Mouse (Mus musculus) embryo, embryonic 11.5 days (tissue): ENCODE measurements around the gene D430041D05Rik.

Experiments
- DNase-seq: peaks from one replicate; pipeline ENCODE4 v3.0.0-alpha.2; 2012; ENCODE audit warnings: low read depth, low spot score

The D430041D05Rik gene

DNA sequence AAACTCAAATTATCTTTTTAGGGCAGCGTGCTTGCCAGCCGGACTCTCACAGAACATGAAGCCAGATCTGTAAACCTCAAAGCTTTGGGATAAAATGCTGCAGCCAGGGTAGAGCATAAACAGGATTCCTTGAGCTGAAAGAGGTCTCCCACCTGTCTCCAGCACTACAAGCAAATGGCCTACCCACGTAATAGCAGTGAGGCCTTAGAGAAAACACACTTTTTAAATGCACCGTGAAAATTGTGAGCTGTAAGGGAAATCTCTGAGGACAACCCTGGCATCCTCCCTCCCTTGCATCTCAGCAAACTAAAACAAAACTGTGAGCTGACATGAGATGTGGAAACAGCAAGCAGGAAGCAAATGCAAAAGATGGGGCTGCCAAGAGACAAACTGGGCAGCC, 253.0 kb downstream of the D430041D05Rik start:
- DNase-seq = no peak

DNA sequence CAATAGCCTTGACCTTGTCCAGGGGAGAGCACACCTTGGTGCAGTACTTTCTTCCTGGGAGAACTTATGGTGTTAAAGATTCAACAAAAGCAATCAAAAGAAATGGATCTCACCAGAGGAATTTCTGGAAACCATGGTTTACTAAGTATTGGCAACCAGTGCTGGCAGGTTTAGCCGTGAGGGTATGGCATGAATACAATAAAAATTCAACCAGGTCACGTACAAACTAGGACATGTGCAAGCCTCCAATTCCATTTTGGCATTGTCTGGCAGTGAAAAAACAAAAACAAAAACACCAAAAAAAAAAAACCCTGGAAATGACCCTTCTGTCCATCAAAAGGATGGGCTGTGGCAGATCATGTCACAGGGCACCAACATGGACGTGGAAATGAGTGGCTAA, 256.9 kb downstream of the D430041D05Rik start:
- DNase-seq = no peak

GRCm38 (mm10) chr2:104153345-104153744, 257.5 kb downstream of the D430041D05Rik start:
- DNase-seq = no peak

GRCm38 (mm10) chr2:104150608-104151397, 260.0 kb downstream of the D430041D05Rik start:
- no peak for DNase-seq

GRCm38 (mm10) chr2:104147910-104148561, 262.8 kb downstream of the D430041D05Rik start:
- DNase-seq = no peak

GRCm38 (mm10) chr2:104145983-104146382, 264.8 kb downstream of the D430041D05Rik start:
- no peak for DNase-seq

DNA sequence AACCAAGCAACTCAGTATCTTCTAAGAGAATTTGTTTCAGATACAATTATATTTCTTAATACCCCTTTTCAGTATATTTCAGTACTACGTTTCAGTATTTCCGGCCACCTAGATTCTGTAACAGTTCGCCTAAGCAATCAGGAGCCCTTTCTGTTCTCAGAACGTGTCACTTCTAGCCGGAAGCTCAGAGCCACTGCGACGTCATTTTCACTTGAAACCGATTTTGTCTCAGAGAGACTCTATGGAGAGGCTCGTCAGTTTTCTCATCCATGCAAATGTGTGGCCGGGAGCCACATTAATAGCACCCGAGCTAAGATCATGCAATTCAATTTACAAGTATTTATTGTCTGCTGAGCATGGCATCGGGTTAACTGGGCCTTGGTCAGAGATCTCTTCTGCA, 266.8 kb downstream of the D430041D05Rik start:
- no peak for DNase-seq

- no peak for DNase-seq
Observed at GRCm38 (mm10) chr2:104142140-104142539, 268.7 kb downstream of the D430041D05Rik start.

GRCm38 (mm10) chr2:104135920-104136319, 274.9 kb downstream of the D430041D05Rik start:
- no peak for DNase-seq

DNA sequence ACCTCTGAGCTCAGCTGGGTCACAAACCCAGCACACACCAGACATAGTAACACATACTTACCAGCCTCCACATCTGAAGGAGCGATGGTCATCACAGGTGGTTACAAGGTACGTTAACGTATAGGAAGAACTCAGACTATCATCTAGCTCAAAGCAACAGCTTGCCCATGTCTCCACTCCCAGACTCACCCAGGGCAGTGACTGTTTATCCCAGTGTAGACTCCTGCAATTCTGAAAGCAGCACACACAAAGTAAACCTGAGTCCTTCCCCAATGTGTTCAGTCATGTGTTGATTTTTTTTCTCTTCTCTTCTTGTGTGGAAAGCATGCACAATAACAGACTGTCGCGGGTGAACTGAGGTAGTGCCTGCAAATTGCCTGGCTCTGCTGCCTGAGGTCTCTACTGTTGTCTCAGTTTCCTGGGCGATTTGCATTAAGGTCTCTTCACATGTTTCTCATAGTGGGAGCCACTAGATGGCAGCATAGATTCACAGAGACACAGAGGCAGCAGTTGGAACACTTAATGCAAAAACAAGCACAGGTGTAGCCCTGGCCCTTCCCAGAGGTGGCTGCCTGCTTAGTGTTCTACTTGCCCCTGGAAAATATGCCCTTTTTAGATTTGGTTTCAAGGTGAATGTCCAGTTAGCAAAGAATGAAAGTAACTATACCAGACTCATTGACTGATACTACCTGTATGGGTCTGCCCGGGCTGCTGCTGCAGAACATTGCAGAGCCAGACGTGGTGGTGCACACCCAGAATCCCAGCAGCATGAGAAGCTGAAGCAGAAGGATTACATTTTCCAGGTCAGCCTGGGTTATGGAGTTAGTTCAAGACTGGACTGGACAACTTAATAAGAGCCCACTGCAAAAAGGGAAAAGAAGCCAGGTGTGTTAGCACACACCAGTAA, 276.4 kb downstream of the D430041D05Rik start:
- DNase-seq = peak; percentile 81

DNA sequence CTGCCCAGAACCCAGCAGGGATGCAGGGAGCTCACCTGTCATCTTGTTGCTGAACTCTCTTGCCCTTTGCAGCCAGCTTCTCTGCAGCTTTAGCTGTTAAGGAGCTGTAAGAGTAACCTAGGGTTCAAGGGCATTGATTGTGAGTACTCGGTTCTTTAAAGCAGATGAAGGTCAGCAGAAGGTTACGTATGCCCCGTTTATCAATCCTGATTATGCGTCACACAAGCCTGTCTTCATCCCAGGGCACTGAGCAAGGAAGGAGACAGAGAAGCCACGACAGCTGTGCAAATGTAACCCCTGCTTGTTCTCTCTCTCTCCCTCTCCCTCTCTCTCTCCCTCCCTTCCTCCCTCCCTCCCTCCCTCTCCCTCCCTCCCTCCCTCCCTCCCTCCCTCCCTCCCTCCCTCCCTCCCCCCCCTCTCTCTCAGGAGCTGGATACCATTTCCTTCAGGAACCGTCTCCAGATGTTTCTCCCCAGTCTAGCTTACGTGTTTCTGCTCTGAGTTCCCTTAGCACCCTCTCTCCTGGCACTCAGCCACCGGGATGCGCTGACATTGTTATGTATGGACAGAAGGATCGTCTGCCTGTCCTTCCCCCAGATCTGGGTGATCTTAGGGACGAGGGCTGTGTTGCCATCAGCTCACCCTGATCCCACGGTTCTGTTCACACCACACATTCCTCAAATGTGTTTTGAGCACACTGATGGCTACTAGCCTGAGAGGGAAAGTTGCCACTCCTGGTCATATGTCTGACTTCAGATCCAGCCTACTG, 277.6 kb downstream of the D430041D05Rik start:
- DNase-seq = no peak

GRCm38 (mm10) chr2:104132266-104132859, 278.4 kb downstream of the D430041D05Rik start:
- DNase-seq = no peak

DNA sequence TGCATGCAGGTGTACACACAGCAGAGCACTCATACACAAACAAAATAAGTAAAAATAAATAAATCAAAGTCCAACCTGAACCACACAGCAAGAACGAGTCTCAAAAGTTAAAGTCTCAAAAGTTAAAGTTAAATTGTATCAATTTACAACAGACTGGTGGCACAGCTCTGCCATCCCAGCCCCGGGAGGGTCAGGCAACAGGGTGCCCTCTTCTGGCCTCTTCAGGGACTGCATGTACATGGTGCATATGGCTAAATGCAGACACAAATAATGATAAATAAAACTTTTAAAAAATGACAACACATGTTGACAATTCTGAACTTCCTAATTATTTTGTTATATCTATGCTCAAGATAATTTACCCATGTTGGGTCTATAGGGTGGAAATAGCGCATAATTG, 279.8 kb downstream of the D430041D05Rik start:
- no peak for DNase-seq

DNA sequence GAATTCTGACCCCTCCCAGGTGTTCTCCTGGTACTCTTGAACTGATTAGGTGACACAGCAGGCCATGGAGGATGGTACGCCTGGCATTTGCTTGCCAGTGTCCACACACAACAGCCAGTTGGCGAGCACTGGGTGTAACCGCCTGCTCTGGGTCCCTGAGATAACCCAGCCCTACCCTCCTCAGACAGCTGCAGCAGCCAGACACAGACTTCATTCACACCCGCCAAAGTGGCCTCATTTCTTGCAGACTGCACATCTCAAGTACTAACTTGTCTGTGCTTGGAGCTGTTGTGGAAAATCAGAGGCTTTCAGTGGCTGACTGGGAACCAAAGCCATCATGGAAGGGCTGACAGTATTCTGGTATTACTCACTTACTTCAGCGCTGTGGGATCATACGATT, 280.6 kb downstream of the D430041D05Rik start:
- no peak for DNase-seq

DNA sequence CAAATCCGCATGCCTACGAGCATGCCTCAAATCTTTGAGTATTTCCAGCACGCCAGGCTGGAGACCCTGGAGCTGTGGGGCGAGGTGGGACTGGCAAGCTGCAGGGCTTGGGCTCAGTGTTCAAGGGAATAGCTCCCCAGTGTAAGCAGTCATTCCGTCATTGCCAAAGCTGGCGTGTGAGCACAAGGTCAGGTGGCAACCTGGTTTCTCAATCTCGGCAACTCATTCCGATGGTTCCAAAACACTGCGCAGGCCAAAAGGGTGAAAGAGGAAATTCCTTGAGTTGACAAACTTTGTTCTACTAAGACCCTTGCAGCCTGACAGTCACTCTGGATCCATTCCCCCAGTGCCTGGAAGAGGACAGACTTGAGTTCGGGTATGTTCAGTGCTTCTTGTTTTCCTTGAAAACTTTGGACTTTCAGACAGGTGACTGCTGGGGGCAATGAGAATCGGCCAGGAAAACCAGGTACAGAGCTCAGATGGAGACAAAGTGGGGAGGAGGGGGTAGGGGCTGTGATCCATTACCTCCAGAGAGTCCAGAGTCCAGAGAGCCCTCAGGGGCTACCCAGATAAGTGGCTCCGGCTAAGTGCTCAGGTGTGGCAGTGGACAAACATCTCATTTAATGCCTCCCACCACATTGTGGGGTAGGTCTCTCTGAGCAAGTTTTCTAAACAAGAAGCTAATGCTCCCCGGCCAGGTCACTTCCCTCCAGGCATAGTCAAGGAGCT, 281.8 kb downstream of the D430041D05Rik start:
- no peak for DNase-seq

DNA sequence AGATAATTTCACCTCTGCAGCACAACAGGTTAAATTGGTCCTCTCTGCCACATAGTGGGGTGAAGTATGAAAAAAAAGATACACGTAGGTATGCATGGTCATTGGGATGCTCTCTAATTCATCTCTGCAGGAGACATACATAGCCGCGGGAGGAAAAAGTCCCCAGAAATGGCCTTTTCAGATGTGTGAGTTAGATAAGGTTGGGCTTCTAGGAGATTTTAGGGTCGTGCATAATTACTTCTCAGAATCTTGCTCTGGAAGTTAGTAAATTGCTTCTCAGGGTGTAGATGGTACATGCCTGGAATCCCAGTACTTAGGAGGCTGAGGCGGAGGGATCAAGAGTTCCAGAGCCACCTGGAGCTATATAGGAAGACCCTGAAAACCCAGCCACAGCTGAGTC, 286.7 kb downstream of the D430041D05Rik start:
- DNase-seq = no peak

DNA sequence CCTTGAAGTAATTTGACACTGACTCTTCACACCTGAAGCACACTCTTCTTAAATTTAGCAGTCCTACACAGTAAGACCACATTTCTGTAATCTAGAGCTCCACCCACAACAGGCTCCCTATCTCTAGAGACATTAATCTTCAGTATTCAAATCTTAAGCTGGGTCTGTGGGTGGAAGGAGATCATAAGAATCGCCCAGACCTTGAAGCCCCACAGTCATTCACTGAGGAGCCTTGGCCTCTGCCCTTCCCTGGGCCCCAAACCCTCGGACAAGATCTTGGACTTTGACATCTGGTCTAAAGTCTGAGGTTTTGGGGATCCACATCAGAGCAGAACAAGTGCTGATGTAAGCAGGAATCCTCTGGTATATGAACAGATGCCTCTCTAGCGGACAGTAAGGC, 287.3 kb downstream of the D430041D05Rik start:
- no peak for DNase-seq

GRCm38 (mm10) chr2:104122505-104123378, 288.1 kb downstream of the D430041D05Rik start, which contains the start of gene A930018P22Rik:
A930018P22Rik (plus strand) TSS chr2:104122769.
- peak; percentile 89 for DNase-seq
